Mouse (Mus musculus) midbrain, embryonic 10.5 days (tissue): Measurements from ENCODE around the gene Nol12. TPM values are rescaled to one million over a fixed set of nuclear protein-coding genes. Genes with fewer than 3 reads are reported as not detected.
A peak's percentile ranks its signal among the peaks of the same experiment; 100 is the strongest.

ENCODE experiments used
- DNase-seq: peaks from one replicate; pipeline ENCODE4 v3.0.0-alpha.2; 2017; ENCODE audit warnings: low spot score
- H3K27ac ChIP-seq: fragments of 300-500 bp; sonication (generic); replicated peaks from 2 replicates; pipeline ENCODE4 v1.5.1; 2016; ENCODE audit warnings: mild to moderate bottlenecking
- H3K27me3 ChIP-seq: fragments of 300-500 bp; sonication (generic); 2 replicates; pipeline ENCODE4 v1.6.1; 2016; ENCODE audit warnings: low read depth, mild to moderate bottlenecking; ENCODE audit not compliant: poor library complexity, severe bottlenecking
- H3K36me3 ChIP-seq: fragments of 300-500 bp; sonication (generic); 2 replicates; pipeline ENCODE4 v1.6.1; 2016; ENCODE audit warnings: mild to moderate bottlenecking, moderate library complexity
- H3K4me1 ChIP-seq: fragments of 300-500 bp; sonication (generic); 2 replicates; pipeline ENCODE4 v1.6.1; 2016
- H3K4me3 ChIP-seq: fragments of 300-500 bp; sonication (generic); 2 replicates; pipeline ENCODE4 v1.5.1; 2016; ENCODE audit warnings: mild to moderate bottlenecking, moderate library complexity
- H3K9me3 ChIP-seq: fragments of 300-500 bp; sonication (generic); replicated peaks from 2 replicates; pipeline ENCODE4 v1.6.1; 2016; ENCODE audit warnings: mild to moderate bottlenecking
- WGBS: fragments of 180-500 bp; shearing (Covaris S2); methylation state at CpG from one replicate; pipeline ENCODE4 v1.1.7; 2016; 5-methylcytosine and 5-hydroxymethylcytosine counted together
- polyA plus RNA-seq: library from polyadenylated mRNA; unstranded; fragments of >200 nt; fragmentation: Nextera tagmentation; extraction: Ambion mirVana; gene quantifications from 2 replicates; pipeline ENCODE4 v1.2.1, GENCODE M21; 2016

The Nol12 gene
- polyA plus RNA-seq, 1 experiment from 2014 or later: 71.2 TPM

GRCm38 (mm10) chr15:78937963-78938362, 3.2 kb downstream of the Nol12 start:
- Histone ChIP-seq H3K9me3 (no peaks in the 10 kb centered on the region), H3K4me3 (no peak overlapping the region), H3K36me3 (peaks cover 59% of the 10 kb centered on the region), H3K27me3 (no peaks in the 10 kb centered on the region), H3K4me1 (peaks cover 42% of the 10 kb centered on the region), H3K27ac (no peak overlapping the region)
- no peak for DNase-seq
- 98% methylated on average over 2 of the region's 2 CpGs for WGBS

GRCm38 (mm10) chr15:78940325-78940724, 5.6 kb downstream of the Nol12 start:
- Histone ChIP-seq H3K27ac (no peak overlapping the region), H3K27me3 (no peaks in the 10 kb centered on the region), H3K36me3 (peaks cover 59% of the 10 kb centered on the region), H3K4me1 (peaks cover 33% of the 10 kb centered on the region), H3K9me3 (no peaks in the 10 kb centered on the region), H3K4me3 (no peak overlapping the region)
- no peak for DNase-seq
- WGBS: 91% methylated on average over 13 of the region's 13 CpGs

GRCm38 (mm10) chr15:78942663-78943062, 7.9 kb downstream of the Nol12 start:
- Histone ChIP-seq H3K36me3 (peaks cover 45% of the 10 kb centered on the region), H3K27ac (peak overlapping the region; percentile 84)

GRCm38 (mm10) chr15:78946232-78946631, 11.5 kb downstream of the Nol12 start:
- peaks cover 15% of the 10 kb centered on the region for H3K36me3 ChIP-seq
- no peaks in the 10 kb centered on the region for H3K9me3 ChIP-seq
- no peak overlapping the region for H3K27ac ChIP-seq
- H3K27me3 ChIP-seq: peaks cover 16% of the 10 kb centered on the region
- WGBS: 84% methylated on average over 7 of the region's 7 CpGs
- no peak overlapping the region for H3K4me3 ChIP-seq
- H3K4me1 ChIP-seq: peaks cover 34% of the 10 kb centered on the region
- no peak for DNase-seq

More at GRCm38 (mm10) chr15:78942663-78943062, 7.9 kb downstream of the Nol12 start:
- peak; percentile 88 for DNase-seq
- H3K4me3 ChIP-seq: peak overlapping the region; percentile 45
- H3K4me1 ChIP-seq: peaks cover 18% of the 10 kb centered on the region
- WGBS: 3% methylated on average over 9 of the region's 9 CpGs
- peaks cover 16% of the 10 kb centered on the region for H3K27me3 ChIP-seq
- no peaks in the 10 kb centered on the region for H3K9me3 ChIP-seq

GRCm38 (mm10) chr15:78947657-78948056, 12.9 kb downstream of the Nol12 start, which contains the start of gene Triobp:
Gene Triobp (plus strand): TSS chr15:78947724.
- H3K36me3 ChIP-seq: peaks cover 20% of the 10 kb centered on the region
- peaks cover 16% of the 10 kb centered on the region for H3K27me3 ChIP-seq
- H3K27ac ChIP-seq: peak within 1 kb of the TSS; percentile 88
- peak within 1 kb of the TSS; percentile 67 for H3K4me3 ChIP-seq
- WGBS: 0% methylated on average over 24 of the region's 24 CpGs
- DNase-seq: peak; percentile 92
- no peaks in the 10 kb centered on the region for H3K9me3 ChIP-seq
- H3K4me1 ChIP-seq: peaks cover 33% of the 10 kb centered on the region

- Histone ChIP-seq H3K36me3 (peaks cover 26% of the 10 kb centered on the region), H3K4me1 (peaks cover 28% of the 10 kb centered on the region), H3K27me3 (peaks cover 16% of the 10 kb centered on the region), H3K4me3 (peak overlapping the region; percentile 67), H3K9me3 (no peaks in the 10 kb centered on the region), H3K27ac (peak overlapping the region; percentile 88)
- no peak for DNase-seq
- 7% methylated on average over 11 of the region's 11 CpGs for WGBS
Measured at GRCm38 (mm10) chr15:78948152-78948725, 13.5 kb downstream of the Nol12 start.

- WGBS: 96% methylated on average over 3 of the region's 3 CpGs
Measured at GRCm38 (mm10) chr15:78948883-78949282, 14.2 kb downstream of the Nol12 start.

GRCm38 (mm10) chr15:78955663-78956062, 20.9 kb downstream of the Nol12 start:
- no peak for DNase-seq
- H3K36me3 ChIP-seq: peaks cover 82% of the 10 kb centered on the region
- H3K27ac ChIP-seq: no peak overlapping the region
- H3K4me3 ChIP-seq: no peak overlapping the region
- H3K9me3 ChIP-seq: no peaks in the 10 kb centered on the region
- no peaks in the 10 kb centered on the region for H3K27me3 ChIP-seq
- peaks cover 3% of the 10 kb centered on the region; the same call in 1 of the 2 replicates for H3K4me1 ChIP-seq
- 76% methylated on average over 3 of the region's 3 CpGs for WGBS

More at GRCm38 (mm10) chr15:78948883-78949282, 14.2 kb downstream of the Nol12 start:
- H3K27me3 ChIP-seq: peaks cover 16% of the 10 kb centered on the region
- peaks cover 32% of the 10 kb centered on the region for H3K36me3 ChIP-seq
- no peak for DNase-seq
- peaks cover 28% of the 10 kb centered on the region for H3K4me1 ChIP-seq
- no peaks in the 10 kb centered on the region for H3K9me3 ChIP-seq
- H3K27ac ChIP-seq: peak overlapping the region; percentile 88; the same call in 1 of the 2 replicates
- H3K4me3 ChIP-seq: peak overlapping the region; percentile 67

GRCm38 (mm10) chr15:78956351-78956750, 21.6 kb downstream of the Nol12 start:
- Histone ChIP-seq H3K27ac (no peak overlapping the region), H3K27me3 (no peaks in the 10 kb centered on the region), H3K4me1 (peaks cover 3% of the 10 kb centered on the region; the same call in 1 of the 2 replicates), H3K9me3 (no peaks in the 10 kb centered on the region), H3K36me3 (peaks cover 82% of the 10 kb centered on the region), H3K4me3 (no peak overlapping the region)
- no peak for DNase-seq
- 89% methylated on average over 4 of the region's 4 CpGs for WGBS

GRCm38 (mm10) chr15:78957021-78957420, 22.3 kb downstream of the Nol12 start:
- 80% methylated on average over 15 of the region's 15 CpGs for WGBS
- Histone ChIP-seq H3K27me3 (no peaks in the 10 kb centered on the region), H3K4me1 (peaks cover 7% of the 10 kb centered on the region; the same call in 1 of the 2 replicates), H3K36me3 (peaks cover 82% of the 10 kb centered on the region), H3K27ac (peak overlapping the region; percentile 19; the same call in 1 of the 2 replicates), H3K9me3 (no peaks in the 10 kb centered on the region), H3K4me3 (no peak overlapping the region)
- no peak for DNase-seq

- Histone ChIP-seq H3K4me3 (no peak overlapping the region), H3K27me3 (no peaks in the 10 kb centered on the region), H3K36me3 (peaks cover 75% of the 10 kb centered on the region), H3K27ac (no peak overlapping the region), H3K4me1 (peaks cover 15% of the 10 kb centered on the region), H3K9me3 (no peaks in the 10 kb centered on the region)
- WGBS: 93% methylated on average over 11 of the region's 11 CpGs
- no peak for DNase-seq
Measured at GRCm38 (mm10) chr15:78959537-78959936, 24.8 kb downstream of the Nol12 start.

GRCm38 (mm10) chr15:78960088-78960487, 25.4 kb downstream of the Nol12 start:
- H3K27ac ChIP-seq: no peak overlapping the region
- peaks cover 71% of the 10 kb centered on the region for H3K36me3 ChIP-seq
- WGBS: 80% methylated on average over 4 of the region's 4 CpGs
- H3K4me3 ChIP-seq: no peak overlapping the region
- no peaks in the 10 kb centered on the region for H3K27me3 ChIP-seq
- H3K4me1 ChIP-seq: peaks cover 15% of the 10 kb centered on the region
- no peaks in the 10 kb centered on the region for H3K9me3 ChIP-seq
- DNase-seq: no peak

GRCm38 (mm10) chr15:78962885-78963284, 28.2 kb downstream of the Nol12 start:
- H3K27ac ChIP-seq: peak overlapping the region; percentile 61
- no peak overlapping the region for H3K4me3 ChIP-seq
- peaks cover 15% of the 10 kb centered on the region for H3K4me1 ChIP-seq
- H3K9me3 ChIP-seq: no peaks in the 10 kb centered on the region
- H3K36me3 ChIP-seq: peaks cover 76% of the 10 kb centered on the region
- no peaks in the 10 kb centered on the region for H3K27me3 ChIP-seq
- 36% methylated on average over 2 of the region's 2 CpGs for WGBS
- DNase-seq: peak; percentile 71
